Mouse (Mus musculus) neural tube, embryonic 12.5 days (tissue): ENCODE measurements around the gene Avl9. TPM values are rescaled to one million over a fixed set of nuclear protein-coding genes. Genes with fewer than 3 reads are reported as not detected.

Experiments used
- ATAC-seq: fragments of 200-750 bp; cut with Nextera tagmentation; 2 replicates; pipeline ENCODE4 v1.8.0; 2017; ENCODE audit warnings: low read depth, mild to moderate bottlenecking, moderate TSS enrichment, moderate library complexity; ENCODE audit not compliant: low FRiP score
- H3K27ac ChIP-seq: fragments of 300-500 bp; sonication (generic); 2 replicates; pipeline ENCODE4 v1.5.1; 2016
- H3K27me3 ChIP-seq: fragments of 300-500 bp; sonication (generic); replicated peaks from 2 replicates; pipeline ENCODE4 v1.6.1; 2016; ENCODE audit warnings: mild to moderate bottlenecking
- H3K36me3 ChIP-seq: fragments of 300-500 bp; sonication (generic); 2 replicates; pipeline ENCODE4 v1.6.1; 2016; ENCODE audit warnings: mild to moderate bottlenecking
- H3K4me1 ChIP-seq: fragments of 300-500 bp; sonication (generic); 2 replicates; pipeline ENCODE4 v1.6.1; 2016
- H3K4me2 ChIP-seq: fragments of 300-500 bp; sonication (generic); replicated peaks from 2 replicates; pipeline ENCODE4 v1.6.1; 2016; ENCODE audit warnings: mild to moderate bottlenecking
- H3K4me3 ChIP-seq: fragments of 300-500 bp; sonication (generic); 2 replicates; pipeline ENCODE4 v1.5.1; 2016
- H3K9ac ChIP-seq: fragments of 300-500 bp; sonication (generic); 2 replicates; pipeline ENCODE4 v1.6.1; 2016; ENCODE audit warnings: mild to moderate bottlenecking
- H3K9me3 ChIP-seq: fragments of 300-500 bp; sonication (generic); 2 replicates; pipeline ENCODE4 v1.6.1; 2016; ENCODE audit warnings: mild to moderate bottlenecking
- whole genome bisulfite sequencing: fragments of 180-500 bp; shearing (Covaris S2); methylation state at CpG from one replicate; pipeline ENCODE4 v1.1.7; 2016; 5-methylcytosine and 5-hydroxymethylcytosine counted together
- polyA plus RNA-seq: library from polyadenylated mRNA; unstranded; fragments of >200 nt; fragmentation: Nextera tagmentation; extraction: Ambion mirVana; gene quantifications from 2 replicates; pipeline ENCODE4 v1.2.1, GENCODE M21; 2016

Avl9 gene
- 38.3 and 38.7 TPM in 2 replicates for polyA plus RNA-seq

GRCm38 (mm10) chr6:56714574-56715269 is at the start of gene Avl9:
Avl9 (plus strand) TSS chr6:56714899.
- peaks cover 4% of the 10 kb centered on the region; the same call in 1 of the 2 replicates for H3K4me1 ChIP-seq
- H3K36me3 ChIP-seq = no peaks in the 10 kb centered on the region
- H3K4me2 ChIP-seq = peak within 1 kb of the TSS; percentile 55
- under 1% methylated on average over 64 of the region's 64 CpGs for WGBS
- H3K9ac ChIP-seq = peak within 1 kb of the TSS; percentile 81
- peak within 1 kb of the TSS; percentile 79 for H3K27ac ChIP-seq
- no peaks in the 10 kb centered on the region for H3K9me3 ChIP-seq
- H3K27me3 ChIP-seq = no peaks in the 10 kb centered on the region
- ATAC-seq = peak; percentile 97
- peak within 1 kb of the TSS; percentile 74 for H3K4me3 ChIP-seq

DNA sequence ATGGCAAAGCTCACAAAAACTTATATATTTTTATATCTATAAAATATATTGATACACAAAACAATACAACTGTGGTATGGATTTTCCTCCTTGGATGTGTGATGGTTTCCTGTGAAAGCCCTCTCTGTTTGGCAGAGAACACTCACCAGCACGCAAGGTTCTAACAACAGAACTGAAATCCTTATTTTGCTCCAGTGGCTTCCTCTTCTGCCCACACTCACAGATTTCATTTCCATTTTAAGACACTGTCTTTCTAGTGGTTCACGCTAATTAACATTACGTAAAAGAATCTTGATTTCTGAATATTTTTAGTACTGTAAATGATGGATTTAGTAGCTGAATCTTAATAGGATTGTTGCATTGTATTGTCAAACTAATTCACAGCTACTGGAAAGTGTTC is 26.5 kb upstream of the Avl9 start:
- H3K27ac ChIP-seq = no peak overlapping the region
- WGBS = 95% methylated on average over 3 of the region's 3 CpGs
- H3K9me3 ChIP-seq = no peaks in the 10 kb centered on the region
- H3K4me3 ChIP-seq = no peak overlapping the region
- no peaks in the 10 kb centered on the region for H3K27me3 ChIP-seq
- no peaks in the 10 kb centered on the region for H3K36me3 ChIP-seq
- ATAC-seq = no peak
- H3K4me2 ChIP-seq = no peak overlapping the region
- H3K4me1 ChIP-seq = 0 out of 2 replicates have a peak, but pooled peaks cover 5% of the 10 kb centered on the region
- H3K9ac ChIP-seq = no peak overlapping the region

- Histone ChIP-seq H3K9me3 (no peaks in the 10 kb centered on the region), H3K4me1 (0 out of 2 replicates have a peak, but pooled peaks cover 1% of the 10 kb centered on the region), H3K9ac (no peak overlapping the region), H3K4me2 (no peak overlapping the region), H3K36me3 (no peaks in the 10 kb centered on the region), H3K4me3 (no peak overlapping the region), H3K27ac (no peak overlapping the region), H3K27me3 (no peaks in the 10 kb centered on the region)
- 8% methylated on average over 2 of the region's 2 CpGs for WGBS
- no peak for ATAC-seq
These were observed 23.5 kb upstream of the Avl9 start for GRCm38 (mm10) chr6:56691205-56691604.

DNA sequence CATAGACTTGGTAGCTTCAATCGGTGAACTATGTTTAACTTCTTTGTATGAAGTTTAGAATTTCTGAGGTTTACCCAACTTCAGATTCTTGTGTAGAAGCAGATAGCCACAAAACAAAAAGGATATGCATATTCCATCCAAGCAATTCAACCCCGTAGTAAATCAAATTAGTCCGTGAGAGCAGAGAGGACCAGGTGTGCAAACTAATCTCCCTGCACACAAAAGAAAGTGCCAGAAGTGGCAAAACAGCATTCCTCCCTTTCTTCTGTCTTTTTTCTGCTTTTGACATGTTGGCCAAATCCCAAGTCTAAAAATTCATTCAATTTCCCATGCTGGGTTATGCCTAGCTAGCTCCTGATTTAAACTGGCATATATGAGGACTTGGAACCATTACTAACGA is 22.3 kb upstream of the Avl9 start:
- 80% methylated on average over 4 of the region's 4 CpGs for WGBS
- no peak for ATAC-seq
- Histone ChIP-seq H3K36me3 (no peaks in the 10 kb centered on the region), H3K27ac (no peak overlapping the region), H3K4me1 (no peaks in the 10 kb centered on the region), H3K4me2 (no peak overlapping the region), H3K9ac (no peak overlapping the region), H3K4me3 (no peak overlapping the region), H3K9me3 (no peaks in the 10 kb centered on the region), H3K27me3 (no peaks in the 10 kb centered on the region)

- Histone ChIP-seq H3K4me3 (peak within 1 kb of the TSS; percentile 91), H3K9me3 (no peaks in the 10 kb centered on the region), H3K4me2 (peak within 1 kb of the TSS; percentile 77), H3K27ac (no peak within 1 kb of the TSS), H3K27me3 (no peaks in the 10 kb centered on the region), H3K9ac (peak within 1 kb of the TSS; percentile 65), H3K36me3 (0 out of 2 replicates have a peak, but pooled peaks cover 2% of the 10 kb centered on the region), H3K4me1 (peaks cover 3% of the 10 kb centered on the region; the same call in 1 of the 2 replicates)
- peak; percentile 91 for ATAC-seq
- WGBS = under 1% methylated on average over 46 of the region's 46 CpGs
These were observed 10.5 kb upstream of the Avl9 start, which contains the start of gene Lsm5 for GRCm38 (mm10) chr6:56703931-56704900. Lsm5 (minus strand) TSS chr6:56704710.

- Histone ChIP-seq H3K27ac (no peak overlapping the region), H3K36me3 (no peaks in the 10 kb centered on the region), H3K27me3 (no peaks in the 10 kb centered on the region), H3K4me1 (peaks cover 4% of the 10 kb centered on the region; the same call in 1 of the 2 replicates), H3K9me3 (no peaks in the 10 kb centered on the region), H3K9ac (no peak overlapping the region), H3K4me2 (peak overlapping the region; percentile 55), H3K4me3 (peak overlapping the region; percentile 74; the same call in 1 of the 2 replicates)
- 54% methylated on average over 7 of the region's 7 CpGs for WGBS
- ATAC-seq = no peak
These were observed 519 bp upstream of the Avl9 start for GRCm38 (mm10) chr6:56714186-56714573.

DNA sequence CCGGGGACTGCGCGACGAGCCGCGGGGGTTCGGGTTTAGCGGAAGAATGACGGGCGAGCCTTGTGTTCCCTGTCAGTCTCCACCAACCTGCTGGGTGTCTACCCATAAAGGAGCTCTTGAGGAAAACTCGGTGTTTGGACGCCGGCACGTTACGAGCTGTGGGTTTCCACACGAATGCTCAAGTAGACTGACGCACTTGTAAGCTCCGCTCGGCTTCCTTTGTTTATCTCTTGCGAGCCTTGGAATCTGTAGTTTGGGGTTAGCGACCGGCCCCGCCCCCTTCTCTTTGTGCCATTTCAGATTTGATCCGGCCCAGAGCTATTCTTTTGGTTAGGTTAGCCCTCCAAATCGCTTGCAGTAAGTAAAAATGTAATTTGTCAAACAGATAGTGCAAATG is 569 bp downstream of the Avl9 start:
- WGBS = under 1% methylated on average over 25 of the region's 25 CpGs
- Histone ChIP-seq H3K4me1 (peaks cover 4% of the 10 kb centered on the region; the same call in 1 of the 2 replicates), H3K4me2 (peak overlapping the region; percentile 55), H3K4me3 (peak overlapping the region; percentile 74), H3K9ac (peak overlapping the region; percentile 81), H3K27me3 (no peaks in the 10 kb centered on the region), H3K9me3 (no peaks in the 10 kb centered on the region), H3K27ac (peak overlapping the region; percentile 79), H3K36me3 (no peaks in the 10 kb centered on the region)
- ATAC-seq = peak; percentile 71

DNA sequence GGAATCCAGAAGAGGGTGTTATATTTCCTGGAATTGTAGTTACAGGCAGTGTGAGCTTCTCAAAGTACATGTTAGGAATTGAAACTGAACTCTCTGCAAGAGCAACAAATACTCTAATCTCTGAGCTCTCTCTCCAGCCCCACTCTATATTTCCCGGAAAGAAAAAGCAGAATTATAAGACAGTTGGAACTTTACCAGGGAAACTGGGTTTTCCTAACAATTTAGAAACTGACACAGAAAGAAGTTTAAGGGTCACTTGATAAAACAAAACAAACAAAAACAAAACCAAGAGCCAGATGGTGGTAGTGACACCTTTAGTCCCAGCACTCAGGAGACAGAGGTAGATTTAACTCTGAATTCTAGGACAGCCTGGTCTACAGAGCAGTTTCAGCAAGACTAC is 4.4 kb downstream of the Avl9 start:
- 96% methylated on average over 1 of the region's 1 CpGs for WGBS
- no peaks in the 10 kb centered on the region for H3K27me3 ChIP-seq
- no peak overlapping the region for H3K9ac ChIP-seq
- no peak overlapping the region for H3K4me3 ChIP-seq
- H3K27ac ChIP-seq = no peak overlapping the region
- peaks cover 6% of the 10 kb centered on the region; the same call in 1 of the 2 replicates for H3K36me3 ChIP-seq
- H3K4me1 ChIP-seq = peaks cover 4% of the 10 kb centered on the region
- ATAC-seq = no peak
- no peak overlapping the region for H3K4me2 ChIP-seq
- H3K9me3 ChIP-seq = no peaks in the 10 kb centered on the region

GRCm38 (mm10) chr6:56720877-56721276 is 6.2 kb downstream of the Avl9 start:
- Histone ChIP-seq H3K9ac (no peak overlapping the region), H3K4me1 (peaks cover 4% of the 10 kb centered on the region), H3K27me3 (no peaks in the 10 kb centered on the region), H3K4me2 (no peak overlapping the region), H3K27ac (no peak overlapping the region), H3K36me3 (peaks cover 16% of the 10 kb centered on the region), H3K4me3 (no peak overlapping the region), H3K9me3 (no peaks in the 10 kb centered on the region)
- ATAC-seq = no peak
- WGBS = 52% methylated on average over 3 of the region's 3 CpGs

- Histone ChIP-seq H3K27ac (no peak overlapping the region), H3K36me3 (peaks cover 60% of the 10 kb centered on the region), H3K4me3 (no peak overlapping the region), H3K27me3 (no peaks in the 10 kb centered on the region), H3K4me1 (no peaks in the 10 kb centered on the region), H3K9ac (no peak overlapping the region), H3K9me3 (no peaks in the 10 kb centered on the region), H3K4me2 (no peak overlapping the region)
- ATAC-seq = no peak
- WGBS = 80% methylated on average over 2 of the region's 2 CpGs
These were observed 17.8 kb downstream of the Avl9 start for GRCm38 (mm10) chr6:56732545-56732944.

GRCm38 (mm10) chr6:56745950-56746543 is 31.3 kb downstream of the Avl9 start:
- 89% methylated on average over 5 of the region's 5 CpGs for WGBS
- no peak for ATAC-seq
- Histone ChIP-seq H3K4me1 (no peaks in the 10 kb centered on the region), H3K4me3 (no peak overlapping the region), H3K9ac (no peak overlapping the region), H3K27ac (no peak overlapping the region), H3K9me3 (no peaks in the 10 kb centered on the region), H3K4me2 (no peak overlapping the region), H3K27me3 (no peaks in the 10 kb centered on the region), H3K36me3 (peaks cover 22% of the 10 kb centered on the region)

DNA sequence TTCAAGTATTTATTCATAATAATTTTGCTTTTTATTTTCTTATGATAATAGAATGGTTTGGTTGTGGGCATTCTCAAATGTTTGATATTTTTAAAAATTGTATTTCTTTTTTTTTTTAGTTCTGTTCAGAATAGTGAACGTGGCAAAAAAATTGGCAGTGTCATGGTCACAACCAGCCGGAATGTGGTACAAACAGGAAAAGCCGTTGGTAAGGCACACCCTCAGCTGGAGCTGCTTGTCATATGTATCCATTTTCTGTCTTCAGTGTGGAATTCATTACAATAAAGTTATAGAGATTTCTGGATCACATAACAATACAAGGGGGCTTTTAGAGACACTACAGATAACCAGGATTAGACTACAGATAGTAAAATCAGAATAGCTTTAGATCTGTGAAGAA is 39.0 kb downstream of the Avl9 start:
- ATAC-seq = no peak

More for the DNA sequence above, 39.0 kb downstream of the Avl9 start:
- Histone ChIP-seq H3K27me3 (no peaks in the 10 kb centered on the region), H3K4me2 (no peak overlapping the region), H3K27ac (no peak overlapping the region), H3K4me1 (no peaks in the 10 kb centered on the region), H3K9ac (no peak overlapping the region), H3K36me3 (peaks cover 42% of the 10 kb centered on the region), H3K9me3 (no peaks in the 10 kb centered on the region), H3K4me3 (no peak overlapping the region)
- 93% methylated on average over 3 of the region's 3 CpGs for WGBS
